8 mouse cellular contexts compared by ENCODE assay signal in genomic region chr1:42693852-42694251, GRCm38 (mm10). TPM values are rescaled to one million over a fixed set of nuclear protein-coding genes. Genes with fewer than 3 reads are reported as not detected.
DNase-seq lines count a peak whose midpoint lies in the region; ATAC-seq and TF ChIP-seq lines count a peak whose summit lies in the region.

No protein-coding gene starts in this region.

- H3K9me3 ChIP-seq in hindbrain, embryonic 13.5 days, result no peaks in the 10 kb centered on the region

- H3K36me3 ChIP-seq in hindbrain, embryonic 13.5 days, result peaks cover 14% of the 10 kb centered on the region

- H3K4me3 ChIP-seq in layer of hippocampus, adult 2 months, result peak overlapping the region; percentile 75
- peak overlapping the region; percentile 80 for H3K4me3 ChIP-seq in hindbrain, embryonic 13.5 days
- H3K4me3 ChIP-seq in olfactory bulb, adult 2 months (ENCODE audit: insufficient read depth, low read depth, low read length), result peak overlapping the region; percentile 60

- H3K9ac ChIP-seq in hindbrain, embryonic 13.5 days, result peak overlapping the region; percentile 84

- intact Hi-C loops in left cerebral cortex, postnatal 36 days (cut with DNase I), result loop anchor here (2.0 to 10.0 kb wide), 6 partner anchors 157 to 1819 kb away; no protein-coding TSS in a partner anchor
- intact Hi-C loops in gastrocnemius, postnatal 14 days (cut with DNase I; ENCODE audit: low total_unique reads), result no loop called here

- peak overlapping the region; percentile 95 for H3K4me2 ChIP-seq in hindbrain, embryonic 13.5 days

- no peak for ATAC-seq in hindbrain, embryonic 13.5 days (ENCODE audit: low FRiP score)
- ATAC-seq in monocyte, adult 5-6 weeks (replicated peaks; ENCODE audit: insufficient number of reproducible peaks, low FRiP score, low TSS enrichment, poor library complexity, severe bottlenecking), result no peak

- no peak; the same call in 1 of the 2 replicates for TF ChIP-seq CTCF in layer of hippocampus, adult 2 months (conservative IDR thresholded peaks at IDR 0.05)
- TF ChIP-seq CTCF in olfactory bulb, adult 2 months (IDR thresholded peaks at IDR 0.05; ENCODE audit: insufficient read depth, low read depth, low read length), result no peak

- WGBS in hindbrain, embryonic 13.5 days, result under 1% methylated on average over 22 of the region's 22 CpGs
- under 1% methylated on average over 22 of the region's 22 CpGs for WGBS in olfactory bulb, adult 2 months

- H3K27me3 ChIP-seq in hindbrain, embryonic 13.5 days, result no peaks in the 10 kb centered on the region

- DNase-seq in layer of hippocampus, adult 2 months (ENCODE audit: low spot score in 2 of 2), result peak; percentile 46 to 56
- DNase-seq in layer of hippocampus, adult 9-11 months, result no peak
- peak; percentile 74 for DNase-seq in embryo, embryonic 11 days
- peak; percentile 74 to 75 for DNase-seq in left cerebral cortex, postnatal 36 days (ENCODE audit: low spot score in 2 of 2)
- DNase-seq in gastrocnemius, postnatal 14 days, result no peak

- peaks cover 28% of the 10 kb centered on the region for H3K4me1 ChIP-seq in hindbrain, embryonic 13.5 days (replicated peaks)
- peaks cover 32% of the 10 kb centered on the region for H3K4me1 ChIP-seq in olfactory bulb, adult 2 months (ENCODE audit: control insufficient read depth, insufficient read depth, low read length)

- H3K27ac ChIP-seq in layer of hippocampus, adult 2 months, result peak overlapping the region; percentile 98
- peak overlapping the region; percentile 99 for H3K27ac ChIP-seq in hindbrain, embryonic 13.5 days
- H3K27ac ChIP-seq in olfactory bulb, adult 2 months (ENCODE audit: insufficient read depth, low read depth, low read length), result peak overlapping the region; percentile 67

- no peak for TF ChIP-seq POLR2A in olfactory bulb, adult 2 months (IDR thresholded peaks at IDR 0.05; ENCODE audit: insufficient read depth, low read depth, low read length)

RNA-seq across cellular contexts. Expression of gene Pou3f3, which starts 1.7 kb away (rescaled TPM):
- total RNA-seq in layer of hippocampus, adult 2 months (2021), result 10 to 100 TPM; 60.7 to 66.4 TPM
- 17.4 and 18.2 TPM in 2 replicates for polyA plus RNA-seq in hindbrain, embryonic 13.5 days (2015; fragmentation: Nextera tagmentation; extraction: Ambion mirVana)
- total RNA-seq in left cerebral cortex, postnatal 36 days (2021), result 10 to 100 TPM; 60.2 to 62.4 TPM
- polyA plus RNA-seq in olfactory bulb, adult 2 months (2012; ENCODE audit: insufficient read depth, insufficient read length, low replicate concordance, missing spikeins), result not detected in 2 replicates
- not detected for total RNA-seq in gastrocnemius, postnatal 14 days (2021)
- not detected in 3 replicates for total RNA-seq in monocyte, adult 5-6 weeks (2017)

Comparison
In these comparisons a context has a peak if more than half of its experiments do, and no peak if none do; other contexts are left out.
1. DNase-seq: peak in layer of hippocampus, adult 2 months (2 of 2), embryo, embryonic 11 days (single experiment) and left cerebral cortex, postnatal 36 days (2 of 2); none in layer of hippocampus, adult 9-11 months (single experiment) and gastrocnemius, postnatal 14 days (single experiment).
2. RNA of gene Pou3f3, which starts 1.7 kb away (total RNA-seq): 60.7 to 66.4 TPM in layer of hippocampus, adult 2 months and 60.2 to 62.4 TPM in left cerebral cortex, postnatal 36 days; not detected in gastrocnemius, postnatal 14 days and not detected in monocyte, adult 5-6 weeks; every median in the first group is over 10 times any median in the second.
3. Peak in every context shown above with its lines, with median percentiles within 50 percentile points of each other: H3K27ac ChIP-seq and H3K4me3 ChIP-seq.